Mouse (Mus musculus) kidney, adult 2 months (tissue): ENCODE results near the gene Eml3.

Source experiments
- CTCF ChIP-seq: fragments of 200-500 bp; conservative IDR thresholded peaks from 2 replicates; pipeline ENCODE4 v1.5.1; 2011; ENCODE audit warnings: low read depth, mild to moderate bottlenecking, control low read depth, low read length, moderate library complexity, mixed read lengths; ENCODE audit not compliant: insufficient read depth, insufficient read length
- POLR2A ChIP-seq: fragments of 200-500 bp; IDR thresholded peaks from one replicate; pipeline ENCODE4 v1.6.1; 2011; ENCODE audit warnings: low read depth, low read length, control low read depth

- no peak for TF ChIP-seq POLR2A
- no peak for TF ChIP-seq CTCF
These were observed 11.3 kb downstream of the Eml3 start for GRCm38 (mm10) chr19:8940526-8941133.
